Mouse (Mus musculus): ENCODE results near the gene Negr1. TPM values are rescaled to one million over a fixed set of nuclear protein-coding genes. Genes with fewer than 3 reads are reported as not detected.
A peak's percentile ranks its signal among the peaks of the same experiment; 100 is the strongest.

The Negr1 gene
- total RNA-seq, 1 experiment, result 0.31 TPM

GRCm38 (mm10) chr3:157321834-157322233, 760.2 kb downstream of the Negr1 start:
- in situ Hi-C loops (cut with MboI; ENCODE audit: low sequenced_read_pairs in 2 of 2, unreplicated experiment in 2 of 2), result no loop called here
- Histone ChIP-seq H3K36me3 (ENCODE audit: control insufficient read depth, insufficient read depth, low read length, poor library complexity, severe bottlenecking) (no peaks in the 10 kb centered on the region), H3K4me3 (ENCODE audit: insufficient read depth in 1 of 2, low read depth in 1 of 2, low read length in 2 of 2, poor library complexity in 1 of 2, severe bottlenecking in 1 of 2) (no peak overlapping the region), H3K9ac (ENCODE audit: insufficient read depth, low read depth, low read length, poor library complexity, severe bottlenecking) (no peak overlapping the region), H3K9me3 (ENCODE audit: control insufficient read depth, insufficient read depth, low read depth, low read length) (no peaks in the 10 kb centered on the region), H3K27ac (ENCODE audit: insufficient read depth, low read depth, low read length, poor library complexity, severe bottlenecking) (peak overlapping the region; percentile 95; the same call in 1 of the 2 replicates), H3K4me1 (ENCODE audit: control insufficient read depth in 2 of 2, insufficient read depth in 2 of 2, low read length in 2 of 2, poor library complexity in 1 of 2) (peaks cover 8 to 12% of the 10 kb centered on the region in 2 experiments)
- DNase-seq (ENCODE audit: low read depth, low spot score), result peak; percentile 45
- TF ChIP-seq CHD2 (IDR thresholded peaks at IDR 0.05; ENCODE audit: low read depth, low read length) (peak; percentile 31; the same call in 1 of the 2 replicates), ZC3H11A (IDR thresholded peaks at IDR 0.05; ENCODE audit: borderline replicate concordance, low read depth, low read length) (no peak), HCFC1 (IDR thresholded peaks at IDR 0.05; ENCODE audit: borderline replicate concordance, insufficient read depth, low read length) (no peak), ZNF384 (IDR thresholded peaks at IDR 0.05; ENCODE audit: low read depth, low read length) (peak; percentile 89), MAFK (IDR thresholded peaks at IDR 0.05; ENCODE audit: insufficient read depth, low read depth, low read length) (0 out of 2 replicates have a peak, but pooled peaks have one; percentile 1)

DNA sequence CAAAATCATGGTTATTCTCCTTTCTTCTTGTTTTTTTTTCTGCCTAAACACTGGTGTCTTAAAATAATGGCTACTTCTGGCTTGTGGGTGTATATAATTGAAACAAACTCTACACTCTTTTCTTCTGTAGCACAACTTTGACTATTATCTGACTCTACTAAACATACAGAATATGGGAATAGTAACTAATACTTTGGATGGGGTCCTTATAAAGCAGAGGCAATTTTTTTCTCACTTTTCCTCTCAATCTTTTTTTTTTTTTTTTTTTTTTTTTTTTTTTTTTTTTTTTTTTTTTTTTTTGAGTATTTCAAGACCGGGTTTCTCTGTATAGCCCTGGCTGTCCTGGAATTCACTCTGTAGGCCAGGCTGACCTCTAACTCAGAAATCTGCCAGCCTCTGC, 772.6 kb downstream of the Negr1 start:
- H3K36me3 ChIP-seq (ENCODE audit: control insufficient read depth, insufficient read depth, low read length, poor library complexity, severe bottlenecking), result no peaks in the 10 kb centered on the region
- TF ChIP-seq ZC3H11A (IDR thresholded peaks at IDR 0.05; ENCODE audit: borderline replicate concordance, low read depth, low read length) (no peak), ZNF384 (IDR thresholded peaks at IDR 0.05; ENCODE audit: low read depth, low read length) (peak; percentile 86)
- DNase-seq (ENCODE audit: low read depth, low spot score), result no peak
- no peak overlapping the region for H3K27ac ChIP-seq (ENCODE audit: insufficient read depth, low read depth, low read length, poor library complexity, severe bottlenecking)
- no peaks in the 10 kb centered on the region for H3K9me3 ChIP-seq (ENCODE audit: control insufficient read depth, insufficient read depth, low read depth, low read length)
- no peak overlapping the region for H3K4me3 ChIP-seq (ENCODE audit: insufficient read depth in 1 of 2, low read depth in 1 of 2, low read length in 2 of 2, poor library complexity in 1 of 2, severe bottlenecking in 1 of 2)
- in situ Hi-C loops (cut with MboI; ENCODE audit: low sequenced_read_pairs in 2 of 2, unreplicated experiment in 2 of 2), result no loop called here
- H3K4me1 ChIP-seq (ENCODE audit: control insufficient read depth in 2 of 2, insufficient read depth in 2 of 2, low read length in 2 of 2, poor library complexity in 1 of 2), result no peaks in the 10 kb centered on the region
- no peak overlapping the region for H3K9ac ChIP-seq (ENCODE audit: insufficient read depth, low read depth, low read length, poor library complexity, severe bottlenecking)

- no peak for DNase-seq (ENCODE audit: low read depth, low spot score)
- Histone ChIP-seq H3K4me1 (ENCODE audit: control insufficient read depth in 2 of 2, insufficient read depth in 2 of 2, low read length in 2 of 2, poor library complexity in 1 of 2) (no peaks in the 10 kb centered on the region; a peak in 1 of 4 replicates), H3K27ac (ENCODE audit: insufficient read depth, low read depth, low read length, poor library complexity, severe bottlenecking) (no peak overlapping the region), H3K9ac (ENCODE audit: insufficient read depth, low read depth, low read length, poor library complexity, severe bottlenecking) (no peak overlapping the region), H3K4me3 (ENCODE audit: insufficient read depth in 1 of 2, low read depth in 1 of 2, low read length in 2 of 2, poor library complexity in 1 of 2, severe bottlenecking in 1 of 2) (no peak overlapping the region), H3K9me3 (ENCODE audit: control insufficient read depth, insufficient read depth, low read depth, low read length) (no peaks in the 10 kb centered on the region), H3K36me3 (ENCODE audit: control insufficient read depth, insufficient read depth, low read length, poor library complexity, severe bottlenecking) (no peaks in the 10 kb centered on the region)
- TF ChIP-seq CHD2 (IDR thresholded peaks at IDR 0.05; ENCODE audit: low read depth, low read length), result no peak
- no peak for TF ChIP-seq MAFK (IDR thresholded peaks at IDR 0.05; ENCODE audit: insufficient read depth, low read depth, low read length)
- no peak for TF ChIP-seq ZNF384 (IDR thresholded peaks at IDR 0.05; ENCODE audit: low read depth, low read length)
- TF ChIP-seq ZC3H11A (IDR thresholded peaks at IDR 0.05; ENCODE audit: borderline replicate concordance, low read depth, low read length), result no peak
- TF ChIP-seq HCFC1 (IDR thresholded peaks at IDR 0.05; ENCODE audit: borderline replicate concordance, insufficient read depth, low read length), result no peak
- in situ Hi-C loops (cut with MboI; ENCODE audit: low sequenced_read_pairs in 2 of 2, unreplicated experiment in 2 of 2), result no loop called here
Observed at GRCm38 (mm10) chr3:157349480-157349879, 787.9 kb downstream of the Negr1 start.

DNA sequence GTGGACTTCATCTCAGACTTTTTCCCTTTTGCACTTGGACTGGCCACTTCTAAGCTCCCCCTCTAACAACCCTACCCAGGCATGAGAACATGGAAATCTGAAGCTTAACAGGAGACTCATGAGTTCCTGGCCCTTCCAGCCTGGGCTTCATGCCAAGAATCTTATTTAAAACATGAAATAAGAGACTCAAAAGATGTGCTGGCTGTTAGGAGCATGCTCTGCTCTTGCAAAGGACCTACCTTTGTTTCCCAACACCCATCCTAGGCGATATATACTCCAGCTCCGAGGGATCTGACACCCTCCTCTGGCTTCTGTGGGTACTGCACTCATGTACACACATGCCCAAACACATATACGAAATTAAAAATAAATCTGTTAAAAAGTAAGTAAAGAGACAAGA, 797.3 kb downstream of the Negr1 start:
- no peak overlapping the region for H3K4me3 ChIP-seq (ENCODE audit: insufficient read depth in 1 of 2, low read depth in 1 of 2, low read length in 2 of 2, poor library complexity in 1 of 2, severe bottlenecking in 1 of 2)
- peak; percentile 28 for DNase-seq (ENCODE audit: low read depth, low spot score)
- no peak overlapping the region for H3K9ac ChIP-seq (ENCODE audit: insufficient read depth, low read depth, low read length, poor library complexity, severe bottlenecking)
- in situ Hi-C loops (cut with MboI; ENCODE audit: low sequenced_read_pairs in 2 of 2, unreplicated experiment in 2 of 2), result loop anchor here in 1 of 2 experiments (5.0 kb wide), 1 partner anchor 127 kb away; no protein-coding TSS in a partner anchor
- H3K4me1 ChIP-seq (ENCODE audit: control insufficient read depth in 2 of 2, insufficient read depth in 2 of 2, low read length in 2 of 2, poor library complexity in 1 of 2), result no peaks in the 10 kb centered on the region
- peak; percentile 83; the same call in 1 of the 2 replicates for TF ChIP-seq ZC3H11A (IDR thresholded peaks at IDR 0.05; ENCODE audit: borderline replicate concordance, low read depth, low read length)
- no peak for TF ChIP-seq MAFK (IDR thresholded peaks at IDR 0.05; ENCODE audit: insufficient read depth, low read depth, low read length)
- no peak overlapping the region for H3K27ac ChIP-seq (ENCODE audit: insufficient read depth, low read depth, low read length, poor library complexity, severe bottlenecking)
- no peaks in the 10 kb centered on the region for H3K36me3 ChIP-seq (ENCODE audit: control insufficient read depth, insufficient read depth, low read length, poor library complexity, severe bottlenecking)
- H3K9me3 ChIP-seq (ENCODE audit: control insufficient read depth, insufficient read depth, low read depth, low read length), result no peaks in the 10 kb centered on the region

- Histone ChIP-seq H3K4me3 (ENCODE audit: insufficient read depth in 1 of 2, low read depth in 1 of 2, low read length in 2 of 2, poor library complexity in 1 of 2, severe bottlenecking in 1 of 2) (no peak overlapping the region), H3K9ac (ENCODE audit: insufficient read depth, low read depth, low read length, poor library complexity, severe bottlenecking) (no peak overlapping the region), H3K4me1 (ENCODE audit: control insufficient read depth in 2 of 2, insufficient read depth in 2 of 2, low read length in 2 of 2, poor library complexity in 1 of 2) (no peaks in the 10 kb centered on the region), H3K36me3 (ENCODE audit: control insufficient read depth, insufficient read depth, low read length, poor library complexity, severe bottlenecking) (no peaks in the 10 kb centered on the region), H3K9me3 (ENCODE audit: control insufficient read depth, insufficient read depth, low read depth, low read length) (no peaks in the 10 kb centered on the region), H3K27ac (ENCODE audit: insufficient read depth, low read depth, low read length, poor library complexity, severe bottlenecking) (no peak overlapping the region)
- in situ Hi-C loops (cut with MboI; ENCODE audit: low sequenced_read_pairs in 2 of 2, unreplicated experiment in 2 of 2), result loop anchor here in 1 of 2 experiments (5.0 kb wide), 1 partner anchor 128 kb away; no protein-coding TSS in a partner anchor
- no peak for DNase-seq (ENCODE audit: low read depth, low spot score)
- TF ChIP-seq ZNF384 (IDR thresholded peaks at IDR 0.05; ENCODE audit: low read depth, low read length), result no peak
- no peak for TF ChIP-seq HCFC1 (IDR thresholded peaks at IDR 0.05; ENCODE audit: borderline replicate concordance, insufficient read depth, low read length)
- TF ChIP-seq CHD2 (IDR thresholded peaks at IDR 0.05; ENCODE audit: low read depth, low read length), result no peak
- TF ChIP-seq ZC3H11A (IDR thresholded peaks at IDR 0.05; ENCODE audit: borderline replicate concordance, low read depth, low read length), result no peak
- TF ChIP-seq MAFK (IDR thresholded peaks at IDR 0.05; ENCODE audit: insufficient read depth, low read depth, low read length), result no peak
Observed at GRCm38 (mm10) chr3:157359840-157360239, 798.2 kb downstream of the Negr1 start.

Data from ES-E14 (cell line).